Mouse (Mus musculus): ENCODE data around the gene Nr2f2.

Gene Nr2f2

GRCm38 (mm10) chr7:70349981-70350670 lies 16.4 kb downstream of the Nr2f2 start:
- no peak for DNase-seq

- no peak for DNase-seq
These were observed 17.4 kb downstream of the Nr2f2 start for GRCm38 (mm10) chr7:70348977-70349615.

GRCm38 (mm10) chr7:70348064-70348976 lies 18.2 kb downstream of the Nr2f2 start:
- DNase-seq, result no peak

- DNase-seq, result no peak
These were observed 18.9 kb downstream of the Nr2f2 start for GRCm38 (mm10) chr7:70347618-70347958.

- DNase-seq, result no peak
These were observed 19.5 kb downstream of the Nr2f2 start for GRCm38 (mm10) chr7:70346951-70347617.

- DNase-seq, result peak; percentile 46
These were observed 20.5 kb downstream of the Nr2f2 start for GRCm38 (mm10) chr7:70346010-70346536.

- no peak for DNase-seq
These were observed 23.1 kb downstream of the Nr2f2 start for GRCm38 (mm10) chr7:70343426-70343825.

- no peak for DNase-seq
These were observed 23.8 kb downstream of the Nr2f2 start for GRCm38 (mm10) chr7:70342771-70343170.

- DNase-seq, result no peak
These were observed 24.5 kb downstream of the Nr2f2 start for GRCm38 (mm10) chr7:70342076-70342475.

GRCm38 (mm10) chr7:70339998-70340630 lies 26.4 kb downstream of the Nr2f2 start:
- no peak for DNase-seq

GRCm38 (mm10) chr7:70338265-70338640 lies 28.3 kb downstream of the Nr2f2 start:
- DNase-seq, result no peak

- DNase-seq, result no peak
These were observed 28.8 kb downstream of the Nr2f2 start for GRCm38 (mm10) chr7:70337581-70338264.

- DNase-seq, result no peak
These were observed 29.8 kb downstream of the Nr2f2 start for GRCm38 (mm10) chr7:70336571-70337240.

GRCm38 (mm10) chr7:70336126-70336525 lies 30.4 kb downstream of the Nr2f2 start:
- DNase-seq, result no peak

GRCm38 (mm10) chr7:70335411-70335810 lies 31.1 kb downstream of the Nr2f2 start:
- no peak for DNase-seq

- peak; percentile 56 for DNase-seq
These were observed 31.7 kb downstream of the Nr2f2 start for GRCm38 (mm10) chr7:70334836-70335235.

- no peak for DNase-seq
These were observed 32.7 kb downstream of the Nr2f2 start for GRCm38 (mm10) chr7:70333851-70334250.

GRCm38 (mm10) chr7:70332926-70333664 lies 33.4 kb downstream of the Nr2f2 start:
- no peak for DNase-seq

GRCm38 (mm10) chr7:70332064-70332850 lies 34.3 kb downstream of the Nr2f2 start:
- no peak for DNase-seq

All from liver (tissue).